Mouse (Mus musculus) gastrocnemius, postnatal 4 days (tissue): ENCODE measurements at regions not wholly inside any gene's neighbourhood (a gene's known extent, or its start where the extent isn't known, plus 50 kb on each side); places are given as distances from the start of the nearest gene placed in this dataset.

Source experiments
- DNase-seq, 2 experiments: peaks; one replicate each; pipeline ENCODE4 v3.0.0; 2021 to 2022; ENCODE audit warnings: low spot score in 2 of 2, mixed read lengths in 2 of 2

- DNase-seq = no peak
Observed at GRCm38 (mm10) chr4:89362650-89363049, 51.8 kb upstream of the Cdkn2b start.

GRCm38 (mm10) chr4:89361316-89361715, 50.5 kb upstream of the Cdkn2b start:
- no peak for DNase-seq
